Mouse (Mus musculus) embryonic facial prominence, embryonic 14.5 days (tissue): ENCODE results near the gene Cenpk. TPM values are rescaled to one million over a fixed set of nuclear protein-coding genes. Genes with fewer than 3 reads are reported as not detected.
A peak's percentile ranks its signal among the peaks of the same experiment; 100 is the strongest.

Experiments
- ATAC-seq: fragments of 200-750 bp; cut with Nextera tagmentation; 2 replicates; pipeline ENCODE4 v1.8.0; 2017; ENCODE audit warnings: low read depth, moderate number of reproducible peaks, moderate TSS enrichment
- DNase-seq: peaks from one replicate; pipeline ENCODE4 v3.0.0-alpha.2; 2015; ENCODE audit warnings: low spot score
- H3K27ac ChIP-seq: fragments of 300-500 bp; sonication (generic); replicated peaks from 2 replicates; pipeline ENCODE4 v1.5.1; 2014; ENCODE audit warnings: low read depth, mild to moderate bottlenecking, low read length, moderate library complexity
- H3K27me3 ChIP-seq: fragments of 300-500 bp; sonication (generic); replicated peaks from 2 replicates; pipeline ENCODE4 v1.6.1; 2014; ENCODE audit warnings: low read length; ENCODE audit not compliant: control insufficient read depth, insufficient read depth
- H3K36me3 ChIP-seq: fragments of 300-500 bp; sonication (generic); 2 replicates; pipeline ENCODE4 v1.6.1; 2014; ENCODE audit warnings: low read length, mixed read lengths; ENCODE audit not compliant: control insufficient read depth, insufficient read depth
- H3K4me1 ChIP-seq: fragments of 300-500 bp; sonication (generic); 2 replicates; pipeline ENCODE4 v1.6.1; 2014; ENCODE audit warnings: antibody characterized with exemption, low read length; ENCODE audit not compliant: control insufficient read depth, insufficient read depth
- H3K4me2 ChIP-seq: fragments of 300-500 bp; sonication (generic); 2 replicates; pipeline ENCODE4 v1.6.1; 2014; ENCODE audit warnings: low read depth, mild to moderate bottlenecking, low read length, moderate library complexity, mixed read lengths
- H3K4me3 ChIP-seq: fragments of 300-500 bp; sonication (generic); 2 replicates; pipeline ENCODE4 v1.5.1; 2014; ENCODE audit warnings: low read depth, mild to moderate bottlenecking, low read length
- H3K9ac ChIP-seq: fragments of 300-500 bp; sonication (generic); 2 replicates; pipeline ENCODE4 v1.6.1; 2014; ENCODE audit warnings: low read depth, mild to moderate bottlenecking, low read length, moderate library complexity, mixed read lengths
- H3K9me3 ChIP-seq: fragments of 300-500 bp; sonication (generic); 2 replicates; pipeline ENCODE4 v1.6.1; 2016; ENCODE audit warnings: low read length; ENCODE audit not compliant: control insufficient read depth
- WGBS: fragments of 180-500 bp; shearing (Covaris S2); extraction: QIAGEN DNeasy Blood & Tissue Kit; methylation state at CpG from one replicate; pipeline ENCODE4 v1.1.7; 2014; 5-methylcytosine and 5-hydroxymethylcytosine counted together
- polyA plus RNA-seq: library from polyadenylated mRNA; unstranded; fragments of >200 nt; fragmentation: Nextera tagmentation; extraction: Ambion mirVana; gene quantifications from 2 replicates; pipeline ENCODE4 v1.2.1, GENCODE M21; 2014

Cenpk gene
- polyA plus RNA-seq, 1 experiment from 2014 or later: 53.4 TPM

GRCm38 (mm10) chr13:104258997-104259396 lies 30.6 kb downstream of the Cenpk start:
- H3K27me3 ChIP-seq: no peaks in the 10 kb centered on the region

GRCm38 (mm10) chr13:104285031-104285431 lies 56.6 kb downstream of the Cenpk start:
- peak overlapping the region; percentile 62; the same call in 1 of the 2 replicates for H3K4me2 ChIP-seq
- H3K36me3 ChIP-seq: no peaks in the 10 kb centered on the region
- no peaks in the 10 kb centered on the region for H3K4me1 ChIP-seq
- 0 out of 2 replicates have a peak overlapping the region, but pooled peaks have one; percentile 39 for H3K4me3 ChIP-seq
- H3K27me3 ChIP-seq: no peaks in the 10 kb centered on the region
- WGBS: 3% methylated on average over 2 of the region's 2 CpGs
- no peak overlapping the region for H3K9ac ChIP-seq
- H3K27ac ChIP-seq: peak overlapping the region; percentile 82; the same call in 1 of the 2 replicates
- no peaks in the 10 kb centered on the region for H3K9me3 ChIP-seq
- DNase-seq (peak; percentile 78), ATAC-seq (no peak)

More at GRCm38 (mm10) chr13:104258997-104259396, 30.6 kb downstream of the Cenpk start:
- WGBS: 87% methylated on average over 3 of the region's 3 CpGs
- no peak overlapping the region for H3K4me2 ChIP-seq
- H3K27ac ChIP-seq: no peak overlapping the region
- no peaks in the 10 kb centered on the region for H3K36me3 ChIP-seq
- H3K4me1 ChIP-seq: no peaks in the 10 kb centered on the region
- no peak overlapping the region for H3K9ac ChIP-seq
- DNase-seq: no peak
- 0 out of 2 replicates have a peak, but pooled peaks cover 4% of the 10 kb centered on the region for H3K9me3 ChIP-seq
- no peak for ATAC-seq
- no peak overlapping the region for H3K4me3 ChIP-seq

GRCm38 (mm10) chr13:104285737-104286311 lies 57.4 kb downstream of the Cenpk start:
- no peaks in the 10 kb centered on the region for H3K36me3 ChIP-seq
- DNase-seq (peak; percentile 54), ATAC-seq (no peak)
- 1% methylated on average over 10 of the region's 10 CpGs for WGBS
- no peaks in the 10 kb centered on the region for H3K4me1 ChIP-seq
- no peaks in the 10 kb centered on the region for H3K27me3 ChIP-seq
- H3K4me3 ChIP-seq: peak overlapping the region; percentile 39
- peak overlapping the region; percentile 62 for H3K4me2 ChIP-seq
- peak overlapping the region; percentile 82 for H3K27ac ChIP-seq
- peak overlapping the region; percentile 63 for H3K9ac ChIP-seq
- no peaks in the 10 kb centered on the region for H3K9me3 ChIP-seq

- Histone ChIP-seq H3K4me3 (peak overlapping the region; percentile 39), H3K4me2 (peak overlapping the region; percentile 62), H3K36me3 (no peaks in the 10 kb centered on the region), H3K27me3 (no peaks in the 10 kb centered on the region), H3K4me1 (no peaks in the 10 kb centered on the region), H3K27ac (peak overlapping the region; percentile 82), H3K9ac (peak overlapping the region; percentile 63), H3K9me3 (no peaks in the 10 kb centered on the region)
- under 1% methylated on average over 4 of the region's 4 CpGs for WGBS
- no peak for ATAC-seq
- peak; percentile 43 for DNase-seq
Observed at GRCm38 (mm10) chr13:104286336-104286735, 57.9 kb downstream of the Cenpk start.

GRCm38 (mm10) chr13:104286897-104287309 lies 58.5 kb downstream of the Cenpk start:
- H3K27ac ChIP-seq: peak overlapping the region; percentile 82
- 0% methylated on average over 10 of the region's 10 CpGs for WGBS
- peak; percentile 95 for ATAC-seq

GRCm38 (mm10) chr13:104287366-104288225 lies 59.2 kb downstream of the Cenpk start, which contains the start of gene Adamts6:
TSS of gene Adamts6 (plus strand) at chr13:104287835.
- Histone ChIP-seq H3K9ac (peak within 1 kb of the TSS; percentile 63), H3K4me1 (no peaks in the 10 kb centered on the region), H3K4me3 (peak within 1 kb of the TSS; percentile 39), H3K4me2 (peak within 1 kb of the TSS; percentile 62), H3K9me3 (no peaks in the 10 kb centered on the region), H3K27me3 (no peaks in the 10 kb centered on the region), H3K27ac (peak within 1 kb of the TSS; percentile 82), H3K36me3 (no peaks in the 10 kb centered on the region)
- WGBS: under 1% methylated on average over 23 of the region's 23 CpGs
- no peak for ATAC-seq
- DNase-seq: peak; percentile 56

More at GRCm38 (mm10) chr13:104286897-104287309, 58.5 kb downstream of the Cenpk start:
- Histone ChIP-seq H3K4me1 (no peaks in the 10 kb centered on the region), H3K4me3 (peak overlapping the region; percentile 39), H3K4me2 (peak overlapping the region; percentile 62), H3K9me3 (no peaks in the 10 kb centered on the region), H3K9ac (peak overlapping the region; percentile 63), H3K27me3 (no peaks in the 10 kb centered on the region), H3K36me3 (no peaks in the 10 kb centered on the region)
- DNase-seq: peak; percentile 99

- H3K9me3 ChIP-seq: no peaks in the 10 kb centered on the region
- 0% methylated on average over 7 of the region's 7 CpGs for WGBS
Observed at GRCm38 (mm10) chr13:104288226-104288859, 59.9 kb downstream of the Cenpk start.

GRCm38 (mm10) chr13:104289176-104289575 lies 60.8 kb downstream of the Cenpk start:
- peak overlapping the region; percentile 82; the same call in 1 of the 2 replicates for H3K27ac ChIP-seq
- peak overlapping the region; percentile 39 for H3K4me3 ChIP-seq
- H3K36me3 ChIP-seq: no peaks in the 10 kb centered on the region
- H3K9me3 ChIP-seq: no peaks in the 10 kb centered on the region
- H3K4me1 ChIP-seq: no peaks in the 10 kb centered on the region
- ATAC-seq (no peak), DNase-seq (peak; percentile 13)
- H3K4me2 ChIP-seq: peak overlapping the region; percentile 62
- no peaks in the 10 kb centered on the region for H3K27me3 ChIP-seq
- H3K9ac ChIP-seq: peak overlapping the region; percentile 63; the same call in 1 of the 2 replicates

More at GRCm38 (mm10) chr13:104288226-104288859, 59.9 kb downstream of the Cenpk start:
- H3K27ac ChIP-seq: peak overlapping the region; percentile 82
- peak overlapping the region; percentile 63 for H3K9ac ChIP-seq
- DNase-seq (peak; percentile 91), ATAC-seq (peak; percentile 62)
- peak overlapping the region; percentile 39 for H3K4me3 ChIP-seq
- H3K27me3 ChIP-seq: no peaks in the 10 kb centered on the region
- no peaks in the 10 kb centered on the region for H3K4me1 ChIP-seq
- no peaks in the 10 kb centered on the region for H3K36me3 ChIP-seq
- H3K4me2 ChIP-seq: peak overlapping the region; percentile 62
